Mouse (Mus musculus): ENCODE results near the gene Pkd1l3. TPM values are rescaled to one million over a fixed set of nuclear protein-coding genes. Genes with fewer than 3 reads are reported as not detected.

The Pkd1l3 gene
- total and polyA plus RNA-seq, 3 experiments = 2.6 to 7.4 TPM; not detected in 1

GRCm38 (mm10) chr8:109662328-109662727, 48.0 kb downstream of the Pkd1l3 start:
- Histone ChIP-seq H3K4me1 (ENCODE audit: control insufficient read depth in 1 of 2, insufficient read depth in 2 of 2, low read length in 2 of 2) (no peaks in the 10 kb centered on the region), H3K36me3 (ENCODE audit: control insufficient read depth in 1 of 2, insufficient read depth in 2 of 2, low read length in 2 of 2) (no peaks in the 10 kb centered on the region), H3K27me3 (ENCODE audit: control insufficient read depth in 1 of 2, insufficient read depth in 2 of 2, low read length in 2 of 2) (no peaks in the 10 kb centered on the region), H3K79me2 (ENCODE audit: control insufficient read depth, insufficient read depth, low read length, poor library complexity) (no peaks in the 10 kb centered on the region), H3K9me3 (replicated peaks; ENCODE audit: insufficient read depth, low read length) (no peaks in the 10 kb centered on the region), H3K4me3 (ENCODE audit: control insufficient read depth in 1 of 2, insufficient read depth in 1 of 2, low read depth in 2 of 2, low read length in 2 of 2) (no peak overlapping the region), H3K9ac (ENCODE audit: control insufficient read depth, low read depth, low read length, poor library complexity, severe bottlenecking) (no peak overlapping the region), H3K27ac (ENCODE audit: control insufficient read depth, low read depth, low read length) (no peak overlapping the region)
- TF ChIP-seq ZC3H11A (IDR thresholded peaks at IDR 0.05; ENCODE audit: low read depth, low read length) (no peak), TAL1 (IDR thresholded peaks at IDR 0.05; ENCODE audit: low read length) (no peak), MAFK (IDR thresholded peaks at IDR 0.05; ENCODE audit: borderline replicate concordance, low read depth, low read length) (no peak), NELFE (IDR thresholded peaks at IDR 0.05; ENCODE audit: low read depth, low read length) (no peak), MYB (IDR thresholded peaks at IDR 0.05; ENCODE audit: low read depth, low read length) (no peak), NRF1 (IDR thresholded peaks at IDR 0.05; ENCODE audit: insufficient read depth, low read depth, low read length, poor library complexity, severe bottlenecking) (no peak), MAX (IDR thresholded peaks at IDR 0.05; ENCODE audit: low read length) (no peak), MYC (IDR thresholded peaks at IDR 0.05; ENCODE audit: low read depth, low read length) (no peak), RCOR1 (IDR thresholded peaks at IDR 0.05; ENCODE audit: low read depth, low read length) (no peak), ZKSCAN1 (IDR thresholded peaks at IDR 0.05; ENCODE audit: low read depth, low read length) (no peak), USF1 (IDR thresholded peaks at IDR 0.05; ENCODE audit: low read depth, low read length) (no peak), RAD21 (IDR thresholded peaks at IDR 0.05; ENCODE audit: low read depth, low read length) (no peak), TBP (IDR thresholded peaks at IDR 0.05; ENCODE audit: low read depth, low read length) (no peak)
- no peak for DNase-seq (ENCODE audit: low read depth, low spot score)

GRCm38 (mm10) chr8:109666616-109667015, 52.3 kb downstream of the Pkd1l3 start:
- no peak for DNase-seq (ENCODE audit: low read depth, low spot score)
- Histone ChIP-seq H3K9ac (ENCODE audit: control insufficient read depth, low read depth, low read length, poor library complexity, severe bottlenecking) (no peak overlapping the region), H3K79me2 (ENCODE audit: control insufficient read depth, insufficient read depth, low read length, poor library complexity) (no peaks in the 10 kb centered on the region), H3K9me3 (replicated peaks; ENCODE audit: insufficient read depth, low read length) (no peaks in the 10 kb centered on the region), H3K4me1 (ENCODE audit: control insufficient read depth in 1 of 2, insufficient read depth in 2 of 2, low read length in 2 of 2) (no peaks in the 10 kb centered on the region), H3K27me3 (ENCODE audit: control insufficient read depth in 1 of 2, insufficient read depth in 2 of 2, low read length in 2 of 2) (no peaks in the 10 kb centered on the region), H3K36me3 (ENCODE audit: control insufficient read depth in 1 of 2, insufficient read depth in 2 of 2, low read length in 2 of 2) (peaks cover 0 to 3% of the 10 kb centered on the region in 2 experiments; a peak in 2 of 4 replicates), H3K4me3 (ENCODE audit: control insufficient read depth in 1 of 2, insufficient read depth in 1 of 2, low read depth in 2 of 2, low read length in 2 of 2) (no peak overlapping the region), H3K27ac (ENCODE audit: control insufficient read depth, low read depth, low read length) (no peak overlapping the region)
- TF ChIP-seq RCOR1 (IDR thresholded peaks at IDR 0.05; ENCODE audit: low read depth, low read length) = no peak
- no peak for TF ChIP-seq TBP (IDR thresholded peaks at IDR 0.05; ENCODE audit: low read depth, low read length)
- TF ChIP-seq ZNF384 (IDR thresholded peaks at IDR 0.05; ENCODE audit: low read depth, low read length) = no peak
- no peak for TF ChIP-seq JUND (IDR thresholded peaks at IDR 0.05; ENCODE audit: low read depth, low read length)
- no peak for TF ChIP-seq POLR2AphosphoS2 (IDR thresholded peaks at IDR 0.05; ENCODE audit: low read length)
- TF ChIP-seq ZMIZ1 (IDR thresholded peaks at IDR 0.05; ENCODE audit: low read depth, low read length) = no peak
